Mouse (Mus musculus): ENCODE measurements at regions not wholly inside any gene's neighbourhood (a gene's known extent, or its start where the extent isn't known, plus 50 kb on each side); places are given as distances from the start of the nearest gene placed in this dataset.

DNA sequence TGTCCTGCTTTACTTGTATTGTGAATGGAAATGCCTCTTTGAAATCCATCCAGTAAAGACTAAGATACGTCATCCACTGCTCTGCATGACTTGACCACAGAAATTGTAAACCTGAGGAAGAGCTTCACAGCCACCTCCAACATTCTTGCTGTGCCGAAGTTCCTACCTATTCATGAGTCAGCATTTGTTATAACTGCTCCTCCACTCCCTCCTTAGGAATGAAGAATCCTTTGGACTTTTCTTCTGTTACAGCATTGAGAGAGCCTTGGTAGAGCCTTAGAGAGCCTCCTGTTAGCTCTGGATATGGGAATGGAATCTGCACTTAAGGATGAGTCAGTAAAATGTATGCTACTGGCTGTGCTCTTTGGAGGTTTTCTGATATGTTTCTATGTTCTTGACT is 750.5 kb upstream of the Gcfc2 start:
- DNase-seq (ENCODE audit: low spot score in 2 of 2): no peak

DNA sequence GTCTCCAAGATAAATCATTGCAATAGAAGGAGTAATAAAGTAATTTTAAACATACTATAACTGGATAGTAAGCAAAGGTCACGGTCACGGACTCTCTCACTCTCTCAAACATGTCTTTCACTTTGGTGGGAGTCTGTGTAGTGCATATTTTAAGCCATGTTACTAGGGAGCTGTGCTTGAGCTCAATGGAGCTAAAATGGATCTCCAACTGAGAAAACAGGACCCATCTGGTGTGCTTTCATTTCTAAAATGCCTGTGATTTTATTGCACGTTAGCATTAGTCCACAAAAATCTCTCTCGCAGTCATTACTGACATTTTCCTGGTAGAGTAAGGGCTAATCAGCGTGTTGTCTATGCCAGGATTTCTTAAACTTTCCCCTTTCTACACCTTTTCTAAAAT is 733.3 kb upstream of the Gcfc2 start:
- peak in 1 of 2 experiments; percentile 38 for DNase-seq (ENCODE audit: low spot score in 2 of 2)

DNA sequence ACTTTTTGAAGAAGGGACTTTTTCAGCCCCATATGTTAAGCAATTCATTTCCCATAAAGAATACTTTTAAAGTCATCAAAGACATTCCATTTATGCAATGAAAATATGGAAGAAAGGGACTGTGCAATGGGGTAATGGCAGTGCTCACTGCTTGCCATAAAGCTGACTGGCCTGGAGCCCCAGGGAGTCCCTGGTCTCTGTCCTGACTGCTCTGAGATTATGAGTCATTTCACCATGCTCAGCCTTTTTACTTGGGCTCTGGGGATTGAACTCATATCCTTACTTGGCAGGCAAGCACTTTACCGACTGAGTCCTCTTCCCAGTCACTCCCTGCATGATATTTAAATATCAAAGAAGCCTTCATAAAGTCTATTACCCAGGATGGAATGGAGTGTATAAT is 712.9 kb upstream of the Gcfc2 start:
- DNase-seq (ENCODE audit: low spot score in 2 of 2): no peak

DNA sequence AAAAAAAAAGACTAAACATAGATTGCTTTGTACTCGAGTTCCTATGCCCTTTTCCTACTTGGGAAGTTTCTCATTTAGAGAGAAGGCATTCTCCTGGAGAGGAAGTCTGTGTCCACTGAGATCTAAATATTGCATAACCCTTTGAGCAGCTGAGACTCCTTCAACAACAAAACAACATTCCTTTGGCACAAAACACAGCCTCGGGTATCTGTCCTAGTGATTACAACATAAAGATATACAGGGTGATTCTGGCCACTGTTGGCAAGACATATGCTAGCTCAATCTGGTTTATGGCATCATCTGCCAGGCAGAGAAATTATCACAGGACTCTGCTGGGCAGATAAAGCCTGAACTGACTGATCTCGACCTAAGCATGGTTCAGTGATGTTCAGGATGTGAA is 692.7 kb upstream of the Gcfc2 start:
- DNase-seq (ENCODE audit: low spot score in 2 of 2): no peak

DNA sequence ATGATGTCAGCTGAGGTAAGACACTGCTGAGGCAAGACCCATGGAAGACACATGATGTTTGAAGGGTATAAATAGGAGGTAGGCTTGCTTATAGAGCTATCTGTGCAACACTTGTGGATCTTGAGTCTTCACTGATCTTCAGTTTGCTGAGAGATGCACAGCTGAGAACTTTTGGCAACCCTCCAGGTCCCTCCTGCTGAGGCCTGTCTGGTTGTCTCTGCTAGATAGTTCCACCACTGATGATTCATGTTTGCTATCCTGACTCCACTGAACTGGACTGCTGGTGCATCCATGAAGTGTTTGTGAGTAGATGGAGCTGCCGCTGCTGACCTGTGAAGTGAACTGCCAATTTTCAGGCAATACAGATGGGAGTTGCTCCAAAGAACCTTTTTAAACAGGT is 663.6 kb upstream of the Gcfc2 start:
- peak; percentile 39 for DNase-seq (ENCODE audit: low spot score in 2 of 2)

All from right cerebral cortex, postnatal 10 days (tissue).